9 mouse cellular contexts compared by ENCODE assay signal in the genomic region with DNA sequence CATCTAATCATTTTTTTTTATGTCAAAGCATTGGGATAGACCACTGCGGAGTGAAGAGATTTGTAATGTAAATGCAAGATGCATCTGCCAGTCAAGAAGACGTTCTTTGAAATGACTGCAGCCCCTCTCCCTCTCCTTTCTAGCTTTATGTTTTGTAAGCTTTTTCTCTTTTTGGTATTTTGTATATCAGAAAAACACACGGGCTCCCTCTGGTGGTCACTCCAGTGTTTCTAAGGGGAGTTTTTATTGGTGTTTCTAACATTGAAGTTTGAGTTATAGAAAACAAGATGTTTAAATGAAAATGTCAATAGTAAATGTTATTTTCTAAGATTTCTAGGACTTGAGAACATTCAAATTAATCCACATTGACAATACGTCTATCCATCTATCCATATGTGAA.
A peak's percentile ranks its signal among the peaks of the same experiment; 100 is the strongest.
DNase-seq lines count a peak whose midpoint lies in the region; ATAC-seq and TF ChIP-seq lines count a peak whose summit lies in the region.
"Had no signal": no experiment of that assay in that cellular context is flagged by ENCODE, and none has a peak within 500 bp of the region (broad histone marks: within the 10 kb centered on the region; RNA-seq: fewer than 3 reads in every experiment).

No protein-coding gene starts in this region.

- no peak overlapping the region for H3K27ac ChIP-seq in heart, embryonic 11.5 days (ENCODE audit: low read depth, low read length)
- no peak overlapping the region for H3K27ac ChIP-seq in heart, embryonic 10.5 days
- no peak overlapping the region for H3K27ac ChIP-seq in embryonic facial prominence, embryonic 13.5 days
- H3K27ac ChIP-seq: limb, embryonic 12.5 days had no signal

- H3K4me1 ChIP-seq in heart, embryonic 11.5 days (ENCODE audit: control insufficient read depth, insufficient read depth, low read length): peaks cover 13% of the 10 kb centered on the region; the same call in 1 of the 2 replicates
- H3K4me1 ChIP-seq in heart, embryonic 10.5 days: peaks cover 26% of the 10 kb centered on the region
- peaks cover 16% of the 10 kb centered on the region for H3K4me1 ChIP-seq in embryonic facial prominence, embryonic 13.5 days

- DNase-seq in heart, embryonic 10.5 days (ENCODE audit: low spot score): no peak
- peak; percentile 82 to 87 for DNase-seq in B cell, adult 2 months
- peak; percentile 74 to 78 for DNase-seq in adrenal gland, adult 18-20 months (ENCODE audit: low spot score in 2 of 2)
- DNase-seq in layer of hippocampus, adult 18-20 months (ENCODE audit: low spot score in 2 of 2): peak; percentile 59 to 81
- peak; percentile 14 for DNase-seq in yolk sac, embryonic 10.5 days (ENCODE audit: low spot score)

- H3K27me3 ChIP-seq in heart, embryonic 11.5 days (ENCODE audit: control insufficient read depth, insufficient read depth, low read length): no peaks in the 10 kb centered on the region
- H3K27me3 ChIP-seq in heart, embryonic 10.5 days (ENCODE audit: insufficient read depth, poor library complexity, severe bottlenecking): no peaks in the 10 kb centered on the region
- no peaks in the 10 kb centered on the region for H3K27me3 ChIP-seq in embryonic facial prominence, embryonic 13.5 days
- no peaks in the 10 kb centered on the region for H3K27me3 ChIP-seq in myocyte (ENCODE audit: control insufficient read depth, insufficient read depth, insufficient read length)
- H3K27me3 ChIP-seq: limb, embryonic 12.5 days had no signal

- no peak for ATAC-seq in heart, embryonic 11.5 days (replicated peaks; ENCODE audit: insufficient number of reproducible peaks, low FRiP score, low TSS enrichment)
- no peak for ATAC-seq in embryonic facial prominence, embryonic 13.5 days (ENCODE audit: insufficient number of reproducible peaks, insufficient read depth, low FRiP score, low TSS enrichment, low read depth)

- H3K9me3 ChIP-seq in heart, embryonic 11.5 days (replicated peaks; ENCODE audit: control insufficient read depth, low read length): no peaks in the 10 kb centered on the region
- no peaks in the 10 kb centered on the region for H3K9me3 ChIP-seq in heart, embryonic 10.5 days
- H3K9me3 ChIP-seq in embryonic facial prominence, embryonic 13.5 days: no peaks in the 10 kb centered on the region
- H3K9me3 ChIP-seq: limb, embryonic 12.5 days had no signal

- H3K9ac ChIP-seq in heart, embryonic 11.5 days (ENCODE audit: low read depth, low read length): no peak overlapping the region
- peak overlapping the region; percentile 27; the same call in 1 of the 2 replicates for H3K9ac ChIP-seq in embryonic facial prominence, embryonic 13.5 days
- H3K9ac ChIP-seq: limb, embryonic 12.5 days had no signal

- H3K36me3 ChIP-seq in heart, embryonic 11.5 days (ENCODE audit: control insufficient read depth, insufficient read depth, low read length): no peaks in the 10 kb centered on the region
- H3K36me3 ChIP-seq in heart, embryonic 10.5 days: no peaks in the 10 kb centered on the region
- no peaks in the 10 kb centered on the region for H3K36me3 ChIP-seq in embryonic facial prominence, embryonic 13.5 days
- H3K36me3 ChIP-seq in myocyte (ENCODE audit: control insufficient read depth, insufficient read depth): no peaks in the 10 kb centered on the region
- H3K36me3 ChIP-seq: limb, embryonic 12.5 days had no signal

- no peak for TF ChIP-seq POLR2A in myocyte (IDR thresholded peaks at IDR 0.05; ENCODE audit: insufficient read length, low read depth)

- H3ac ChIP-seq in myocyte (ENCODE audit: control insufficient read depth, insufficient read length): no peak overlapping the region

- H3K4me3 ChIP-seq in heart, embryonic 11.5 days (ENCODE audit: low read depth, low read length): no peak overlapping the region
- H3K4me3 ChIP-seq in heart, embryonic 10.5 days: no peak overlapping the region
- H3K4me3 ChIP-seq in embryonic facial prominence, embryonic 13.5 days: no peak overlapping the region
- no peak overlapping the region for H3K4me3 ChIP-seq in myocyte
- H3K4me3 ChIP-seq: limb, embryonic 12.5 days had no signal

- WGBS in heart, embryonic 11.5 days (ENCODE audit: insufficient replicate concordance): 21% methylated on average over 4 of the region's 4 CpGs
- WGBS in heart, embryonic 10.5 days: 21% methylated on average over 4 of the region's 4 CpGs
- 28% methylated on average over 4 of the region's 4 CpGs for WGBS in embryonic facial prominence, embryonic 13.5 days

- H3K4me2 ChIP-seq in heart, embryonic 11.5 days: 0 out of 2 replicates have a peak overlapping the region, but pooled peaks have one; percentile 0
- H3K4me2 ChIP-seq in embryonic facial prominence, embryonic 13.5 days: peak overlapping the region; percentile 30
- H3K4me2 ChIP-seq in myocyte (ENCODE audit: low read depth): peak overlapping the region; percentile 80
- H3K4me2 ChIP-seq: limb, embryonic 12.5 days had no signal

- H3K79me2 ChIP-seq in myocyte (ENCODE audit: control insufficient read depth, insufficient read depth): no peaks in the 10 kb centered on the region

TF ChIP-seq in myocyte, 11 proteins besides CTCF, POLR2A, EP300 and RAD21:
- TF ChIP-seq REST (IDR thresholded peaks at IDR 0.05; ENCODE audit: insufficient read depth, insufficient read length) (no peak), MYOD1 (IDR thresholded peaks at IDR 0.05; ENCODE audit: control insufficient read depth in 1 of 3, insufficient read length in 2 of 3, low read depth in 2 of 3) (no peak), TCF12 (IDR thresholded peaks at IDR 0.05; ENCODE audit: insufficient read depth, poor library complexity, severe bottlenecking) (no peak), SRF (IDR thresholded peaks at IDR 0.05; ENCODE audit: control insufficient read depth, insufficient read length, low read depth) (no peak), TCF3 (IDR thresholded peaks at IDR 0.05; ENCODE audit: insufficient read length, low read depth) (no peak), MAX (IDR thresholded peaks at IDR 0.05; ENCODE audit: low read depth) (no peak), USF1 (IDR thresholded peaks at IDR 0.05; ENCODE audit: low read depth) (no peak), E2F4 (IDR thresholded peaks at IDR 0.05; ENCODE audit: insufficient read depth) (no peak), MYOG (IDR thresholded peaks at IDR 0.05; ENCODE audit: control insufficient read depth in 1 of 3, insufficient read depth in 1 of 3, insufficient read length in 2 of 3, low read depth in 2 of 3) (no peak), POLR2AphosphoS2 (IDR thresholded peaks at IDR 0.05; ENCODE audit: insufficient read length, low read depth) (no peak), CEBPB (IDR thresholded peaks at IDR 0.05; ENCODE audit: insufficient read depth, poor library complexity, severe bottlenecking) (no peak)

Comparison
In these comparisons a context has a peak if more than half of its experiments do, and no peak if none do; other contexts are left out.
1. H3K4me2 ChIP-seq: peak in every context shown above with its lines; median percentile 80 in myocyte; 30 in embryonic facial prominence, embryonic 13.5 days; 0 in heart, embryonic 11.5 days.